Mouse (Mus musculus): ENCODE data around the gene Hdhd3. TPM values are rescaled to one million over a fixed set of nuclear protein-coding genes. Genes with fewer than 3 reads are reported as not detected.

Hdhd3 gene
- total RNA-seq, 2 experiments from 2014 or later: 8.3 to 10.3 TPM

DNA sequence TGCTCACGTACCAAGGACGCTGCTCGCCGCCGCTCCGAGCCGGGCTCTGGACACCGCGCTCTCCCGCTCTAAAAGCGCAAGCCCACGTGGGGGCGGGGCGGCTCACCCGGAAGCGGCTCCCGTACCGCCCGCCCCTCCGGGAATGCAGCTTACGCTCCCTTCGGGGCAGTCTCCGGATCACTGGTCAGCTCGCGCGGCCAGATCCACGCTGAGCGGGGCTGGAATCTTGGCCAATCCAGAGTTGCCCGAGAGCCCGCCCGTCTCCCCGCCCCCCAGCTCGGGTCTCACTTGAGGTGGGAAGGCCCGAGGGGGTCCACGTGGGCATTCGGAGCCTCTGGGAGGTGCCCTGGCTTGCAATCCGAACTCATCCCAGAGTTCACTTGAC is 16.6 kb upstream of the Hdhd3 start, which contains the start of gene Alad:
Gene Alad, minus strand, starts transcription at position 70 of the 385 bp plus-strand sequence.
- TF ChIP-seq CTCF (IDR thresholded peaks at IDR 0.05): no peak; the same call in 1 of the 2 replicates
- intact Hi-C loops (cut with DNase I): loop anchor here (5.0 kb wide), 2 partner anchors 63 to 113 kb away; partner anchors contain the start of genes Cdc26 and Prpf4
- H3K27ac ChIP-seq: peak within 1 kb of the TSS; percentile 88
- H3K4me3 ChIP-seq: peak within 1 kb of the TSS; percentile 56
- peak; percentile 81 to 82 for DNase-seq (ENCODE audit: extremely low spot score in 1 of 2, low spot score in 2 of 2)

DNA sequence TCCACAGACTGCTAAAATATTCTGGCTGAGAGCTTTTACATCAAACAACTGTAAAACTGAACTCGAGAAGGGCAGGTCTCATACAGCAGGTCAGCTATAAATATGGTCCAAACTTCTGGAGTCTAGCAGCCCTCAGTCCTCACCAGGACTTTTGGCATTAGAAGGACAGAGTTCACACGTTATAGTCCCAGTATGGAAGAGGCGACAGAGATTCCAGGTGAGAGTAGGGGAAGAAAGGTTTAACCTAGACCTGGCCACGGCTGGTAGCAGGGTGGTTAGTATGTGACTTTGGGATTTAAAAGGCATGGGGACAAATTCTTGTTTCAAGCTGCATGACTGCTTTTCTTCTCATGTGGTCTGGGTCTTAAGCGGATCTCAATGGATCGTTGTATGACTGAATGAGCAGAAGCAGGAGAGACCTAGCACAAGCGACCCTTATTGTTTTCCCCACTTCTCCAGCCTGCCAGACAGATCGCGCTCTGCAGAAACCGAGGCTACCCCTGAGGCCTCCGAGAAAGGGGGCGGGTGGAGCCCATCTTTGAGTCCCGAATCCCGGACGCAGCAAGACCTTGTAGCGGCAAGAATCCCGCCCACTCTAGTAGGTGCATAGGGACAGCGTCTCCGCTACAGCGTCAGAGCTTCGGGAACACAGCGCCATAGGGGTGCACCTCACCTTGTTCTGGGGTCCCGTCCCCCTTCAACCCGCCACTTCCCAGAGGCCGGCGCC is 16.0 kb upstream of the Hdhd3 start:
- peak overlapping the region; percentile 88 for H3K27ac ChIP-seq
- DNase-seq (ENCODE audit: extremely low spot score in 1 of 2, low spot score in 2 of 2): no peak
- peak overlapping the region; percentile 56 for H3K4me3 ChIP-seq
- intact Hi-C loops (cut with DNase I): loop anchor here (5.0 kb wide), 2 partner anchors 62 to 112 kb away; partner anchors contain the start of genes Cdc26 and Prpf4
- TF ChIP-seq CTCF (IDR thresholded peaks at IDR 0.05): no peak

DNA sequence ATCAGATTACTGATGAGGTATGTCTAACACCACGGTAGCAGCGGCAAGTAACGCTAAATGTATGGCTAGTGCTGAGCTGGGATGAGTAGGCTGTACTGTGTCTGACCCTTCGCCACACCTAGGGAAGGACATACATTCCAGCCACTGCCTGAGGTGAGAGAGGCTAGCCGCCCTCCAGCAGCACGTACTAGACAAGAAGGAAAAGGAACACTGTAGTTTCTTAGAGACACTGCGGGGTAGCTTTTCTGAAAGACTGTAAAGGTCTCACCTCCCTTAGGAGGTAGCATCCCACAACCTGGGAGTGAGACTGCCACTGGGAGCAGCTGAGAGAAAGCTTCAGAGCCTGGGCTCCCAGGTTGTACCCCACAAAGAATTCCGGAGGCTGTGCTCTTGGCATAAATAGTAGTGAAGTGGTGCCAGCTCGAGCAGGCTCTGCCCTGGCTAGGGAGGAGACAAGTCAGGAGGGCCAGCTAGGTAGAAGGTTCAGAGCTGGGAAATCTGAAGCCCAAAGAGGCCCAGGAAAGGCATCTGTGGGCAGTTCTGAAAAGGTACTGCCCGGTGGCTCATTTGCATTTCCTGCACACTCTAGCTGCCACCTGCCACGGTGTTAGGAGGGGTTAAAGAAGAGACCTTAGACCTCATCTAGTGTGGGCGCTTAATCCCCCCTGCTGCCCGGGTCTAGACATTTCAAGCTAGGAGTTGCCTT is 15.3 kb upstream of the Hdhd3 start:
- Histone ChIP-seq H3K27ac (peak overlapping the region; percentile 88; the same call in 1 of the 2 replicates), H3K4me3 (peak overlapping the region; percentile 56)
- TF ChIP-seq CTCF (IDR thresholded peaks at IDR 0.05): no peak
- DNase-seq (ENCODE audit: extremely low spot score in 1 of 2, low spot score in 2 of 2): no peak
- intact Hi-C loops (cut with DNase I): loop anchor here (5.0 kb wide), 2 partner anchors 61 to 111 kb away; partner anchors contain the start of genes Cdc26 and Prpf4

DNA sequence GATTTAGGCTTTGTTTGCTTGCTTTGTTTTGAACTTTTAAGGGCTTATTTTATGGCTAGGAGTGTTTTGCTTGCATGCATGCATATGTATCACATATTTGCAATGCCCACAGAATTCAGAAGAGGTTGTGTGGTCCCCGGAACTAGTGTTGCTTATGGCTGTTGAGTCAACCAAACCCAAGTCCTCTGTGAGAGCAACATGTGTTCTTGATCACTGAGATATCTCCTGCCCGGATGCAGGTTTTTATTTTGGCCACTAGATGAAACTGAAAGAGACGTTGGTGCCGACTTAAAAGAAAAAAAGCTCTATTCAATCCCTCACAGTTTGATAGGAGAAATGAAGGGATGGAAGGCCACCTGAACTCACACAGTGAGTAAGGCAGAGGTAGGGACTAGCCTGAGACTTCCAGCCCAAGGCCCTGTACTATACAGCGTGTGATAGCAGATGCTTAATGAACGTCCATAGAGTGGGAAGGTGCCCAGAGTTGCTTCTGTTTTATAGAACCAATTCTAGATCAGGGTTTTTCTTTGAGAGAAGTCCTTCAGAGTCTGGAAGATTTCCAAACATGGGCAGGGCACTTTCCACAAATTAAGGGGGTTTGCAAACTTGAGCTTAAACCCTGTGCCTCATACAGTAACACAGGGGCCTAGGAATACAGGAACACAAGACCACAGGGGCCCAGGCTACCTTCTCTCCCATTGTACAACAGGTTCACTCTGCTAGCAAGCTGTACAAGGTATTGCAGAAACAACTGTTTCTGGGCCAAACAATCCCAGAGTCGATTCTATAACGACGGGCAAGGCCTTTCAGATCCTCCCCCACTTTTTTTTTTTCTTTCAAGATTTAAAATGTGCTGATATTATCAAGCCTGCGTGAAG is 14.5 kb upstream of the Hdhd3 start:
- intact Hi-C loops (cut with DNase I): loop anchor here (5.0 kb wide), 2 partner anchors 60 to 110 kb away; partner anchors contain the start of genes Cdc26 and Prpf4
- TF ChIP-seq CTCF (IDR thresholded peaks at IDR 0.05): no peak
- no peak overlapping the region for H3K4me3 ChIP-seq
- no peak overlapping the region for H3K27ac ChIP-seq
- DNase-seq (ENCODE audit: extremely low spot score in 1 of 2, low spot score in 2 of 2): no peak

GRCm38 (mm10) chr4:62517046-62517445 is 13.8 kb upstream of the Hdhd3 start:
- H3K4me3 ChIP-seq: no peak overlapping the region
- intact Hi-C loops (cut with DNase I): loop anchor here (5.0 kb wide), 2 partner anchors 60 to 110 kb away; partner anchors contain the start of genes Cdc26 and Prpf4
- no peak for TF ChIP-seq CTCF (IDR thresholded peaks at IDR 0.05)
- DNase-seq (ENCODE audit: extremely low spot score in 1 of 2, low spot score in 2 of 2): no peak
- H3K27ac ChIP-seq: no peak overlapping the region

DNA sequence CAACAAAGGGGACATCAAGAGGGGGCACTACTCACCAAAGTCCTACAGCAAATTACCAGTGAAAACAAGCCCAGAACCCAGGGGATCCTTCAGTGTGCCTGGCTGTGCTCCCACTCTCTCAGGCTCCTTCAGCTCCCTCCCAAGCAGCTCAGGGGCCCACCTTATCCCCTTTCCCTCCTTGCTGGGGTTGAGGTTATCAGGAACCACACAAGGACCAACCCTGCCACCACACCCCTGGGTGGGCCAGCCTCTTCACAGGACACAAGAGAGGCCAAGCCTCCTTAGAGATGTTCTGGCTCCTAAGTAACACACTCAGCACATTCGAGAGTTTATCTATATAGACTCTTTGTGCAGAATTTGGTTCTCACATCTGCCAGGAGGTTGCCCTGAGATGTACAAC is 13.3 kb upstream of the Hdhd3 start:
- no peak for DNase-seq (ENCODE audit: extremely low spot score in 1 of 2, low spot score in 2 of 2)
- TF ChIP-seq CTCF (IDR thresholded peaks at IDR 0.05): no peak
- H3K4me3 ChIP-seq: no peak overlapping the region
- intact Hi-C loops (cut with DNase I): loop anchor here (5.0 kb wide), 2 partner anchors 59 to 109 kb away; partner anchors contain the start of genes Cdc26 and Prpf4
- no peak overlapping the region; the same call in 1 of the 2 replicates for H3K27ac ChIP-seq

- no peak overlapping the region for H3K4me3 ChIP-seq
- H3K27ac ChIP-seq: no peak overlapping the region; the same call in 1 of the 2 replicates
- no peak; the same call in 1 of the 2 replicates for TF ChIP-seq CTCF (IDR thresholded peaks at IDR 0.05)
- DNase-seq (ENCODE audit: extremely low spot score in 1 of 2, low spot score in 2 of 2): no peak
- intact Hi-C loops (cut with DNase I): loop anchor here (5.0 kb wide), 2 partner anchors 59 to 109 kb away; partner anchors contain the start of genes Cdc26 and Prpf4
These were observed 12.8 kb upstream of the Hdhd3 start for GRCm38 (mm10) chr4:62516079-62516478.

- intact Hi-C loops (cut with DNase I): loop anchor here (5.0 kb wide), 2 partner anchors 58 to 108 kb away; partner anchors contain the start of genes Cdc26 and Prpf4
- Histone ChIP-seq H3K27ac (no peak overlapping the region), H3K4me3 (no peak overlapping the region)
- no peak for DNase-seq (ENCODE audit: extremely low spot score in 1 of 2, low spot score in 2 of 2)
- no peak for TF ChIP-seq CTCF (IDR thresholded peaks at IDR 0.05)
These were observed 12.2 kb upstream of the Hdhd3 start for GRCm38 (mm10) chr4:62515490-62515889.

DNA sequence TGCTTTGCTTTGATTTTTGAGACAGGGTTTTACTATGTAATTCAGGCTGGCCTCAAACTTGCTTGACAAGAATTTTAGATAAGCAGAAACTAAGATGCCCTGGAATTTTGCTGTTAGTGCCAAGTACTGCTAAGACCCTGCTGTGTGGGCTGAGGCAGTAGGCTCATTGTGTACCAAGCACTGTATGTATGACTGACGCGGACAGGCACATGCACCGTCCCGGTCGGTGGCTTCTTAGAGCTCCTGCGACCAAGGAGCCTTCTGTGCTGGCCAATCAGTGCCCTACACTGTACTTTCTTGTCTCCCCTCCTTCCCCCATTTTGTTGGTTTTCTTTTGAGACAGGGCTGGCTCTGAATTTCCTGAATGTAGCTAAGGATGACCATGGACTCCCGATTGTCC is 11.7 kb upstream of the Hdhd3 start:
- TF ChIP-seq CTCF (IDR thresholded peaks at IDR 0.05): no peak
- no peak for DNase-seq (ENCODE audit: extremely low spot score in 1 of 2, low spot score in 2 of 2)
- intact Hi-C loops (cut with DNase I): loop anchor here (5.0 kb wide), 2 partner anchors 58 to 108 kb away; partner anchors contain the start of genes Cdc26 and Prpf4
- Histone ChIP-seq H3K27ac (no peak overlapping the region), H3K4me3 (no peak overlapping the region)

- no peak for TF ChIP-seq CTCF (IDR thresholded peaks at IDR 0.05)
- intact Hi-C loops (cut with DNase I): no loop called here
- H3K27ac ChIP-seq: no peak overlapping the region
- no peak for DNase-seq (ENCODE audit: extremely low spot score in 1 of 2, low spot score in 2 of 2)
- no peak overlapping the region for H3K4me3 ChIP-seq
These were observed 10.8 kb upstream of the Hdhd3 start for GRCm38 (mm10) chr4:62513998-62514506.

DNA sequence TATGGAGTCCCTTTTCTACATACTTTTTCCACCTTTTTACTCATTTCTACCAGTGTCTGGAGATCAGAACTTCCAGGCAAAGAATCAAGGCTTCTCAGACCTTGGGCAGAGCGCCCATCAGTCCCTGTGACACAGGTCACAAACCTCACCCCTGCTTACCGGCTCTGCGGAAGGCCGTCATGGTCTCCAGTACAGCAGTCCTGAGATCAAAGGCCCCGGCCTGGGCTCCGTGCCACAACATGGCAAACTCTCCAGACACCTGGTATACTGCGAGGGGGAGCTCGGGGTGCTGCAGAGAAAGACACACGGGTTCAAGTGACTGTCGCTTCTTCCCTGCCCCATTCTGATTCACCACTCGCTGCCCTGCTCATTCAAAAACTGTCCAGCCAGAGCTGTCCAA is 6.7 kb upstream of the Hdhd3 start:
- intact Hi-C loops (cut with DNase I): no loop called here
- H3K27ac ChIP-seq: no peak overlapping the region
- no peak for DNase-seq (ENCODE audit: extremely low spot score in 1 of 2, low spot score in 2 of 2)
- no peak overlapping the region for H3K4me3 ChIP-seq
- TF ChIP-seq CTCF (IDR thresholded peaks at IDR 0.05): no peak
